Mouse (Mus musculus) kidney, postnatal 25 days (tissue): ENCODE data around the gene Hacd1.
"Not testable (repeated sequence)": the region's sequence is repeated elsewhere in the genome, so short reads cannot be mapped to it uniquely, and the experiment has no call there.

ENCODE experiments used
- DNase-seq, 2 experiments: peaks; one replicate each; pipeline ENCODE4 v3.0.0; 2021; ENCODE audit warnings: mixed read lengths in 2 of 2

Gene Hacd1

DNA sequence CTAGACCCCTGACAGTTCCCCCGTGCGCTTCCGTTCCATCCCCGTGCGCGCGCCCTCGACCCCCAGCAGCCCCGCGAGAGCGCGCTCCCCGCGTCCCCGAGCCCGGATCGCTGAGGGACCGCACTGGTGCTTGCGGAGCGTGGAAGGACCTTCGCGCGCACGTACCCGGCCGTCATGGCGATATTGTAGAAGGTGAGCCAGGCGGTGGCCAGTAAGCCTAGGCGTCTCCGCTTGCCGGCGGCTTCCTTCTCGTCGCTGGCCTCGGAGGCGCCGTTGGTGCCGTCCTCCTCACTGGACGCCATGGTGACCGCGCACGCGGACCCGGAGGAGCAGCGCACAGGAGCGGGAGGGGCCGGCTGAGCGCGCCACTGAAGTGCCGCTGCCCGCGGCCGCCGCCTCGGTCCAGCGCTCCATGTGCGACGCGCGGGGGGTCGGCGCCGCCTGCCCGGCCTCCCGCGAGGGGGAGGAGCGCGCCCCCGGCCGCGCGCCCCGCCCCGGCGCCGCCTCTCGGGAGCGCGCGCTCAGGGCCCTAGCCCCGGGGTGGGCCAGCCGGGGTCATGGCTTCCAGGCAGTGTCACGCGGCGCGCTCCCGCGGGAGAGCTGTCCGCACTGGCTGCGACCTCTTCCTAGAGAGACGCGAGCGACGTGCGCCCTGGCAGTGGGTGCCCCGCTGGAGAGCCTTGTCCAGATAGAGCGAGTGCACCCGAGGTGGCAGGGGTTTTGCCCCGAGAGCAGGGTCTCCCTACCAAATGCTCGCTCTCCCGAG, at the start of gene Hacd1:
TSS of gene Hacd1 (minus strand) at position 570 of the 766 bp plus-strand sequence.
- peak; percentile 77 to 91 for DNase-seq

DNA sequence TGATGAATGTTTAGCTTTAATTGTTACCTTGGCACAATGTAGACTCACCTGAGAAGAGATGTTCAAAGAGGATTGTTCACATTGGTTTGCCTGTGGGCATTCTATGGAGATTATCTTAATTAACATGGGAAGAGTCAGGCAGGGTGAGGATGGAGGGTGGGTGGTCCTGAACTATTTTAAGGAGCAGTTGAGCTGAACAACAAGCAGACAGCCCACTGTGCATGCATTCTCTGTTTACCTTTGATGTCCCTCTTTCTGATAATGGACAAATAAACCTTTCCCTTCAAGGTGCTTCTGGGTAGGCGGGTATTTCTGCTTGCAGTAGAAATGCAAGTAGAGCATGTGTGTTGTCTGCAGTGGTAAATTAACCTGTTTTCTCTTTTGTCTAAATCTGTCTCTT, 48.0 kb upstream of the Hacd1 start:
- DNase-seq: no peak

DNA sequence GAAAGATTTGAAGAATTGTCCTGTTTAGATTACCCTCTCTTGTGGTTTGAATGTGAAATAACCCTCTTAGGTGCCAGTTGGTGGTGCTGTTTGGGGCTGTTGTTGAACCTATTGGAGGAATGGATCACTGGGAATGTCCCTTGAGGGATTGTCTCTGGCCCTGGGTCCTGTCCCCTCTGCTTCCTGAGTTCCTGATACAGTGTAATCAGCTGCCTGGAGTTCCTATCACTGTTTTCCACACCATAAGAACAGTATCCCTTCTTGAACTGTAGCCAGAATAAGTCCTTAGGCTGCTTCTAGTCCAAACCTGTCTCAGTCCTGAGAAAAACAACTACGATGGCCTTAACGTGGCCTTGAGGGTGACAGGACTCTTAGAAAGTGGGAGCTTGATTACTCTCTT, 46.7 kb upstream of the Hacd1 start:
- DNase-seq: no peak

DNA sequence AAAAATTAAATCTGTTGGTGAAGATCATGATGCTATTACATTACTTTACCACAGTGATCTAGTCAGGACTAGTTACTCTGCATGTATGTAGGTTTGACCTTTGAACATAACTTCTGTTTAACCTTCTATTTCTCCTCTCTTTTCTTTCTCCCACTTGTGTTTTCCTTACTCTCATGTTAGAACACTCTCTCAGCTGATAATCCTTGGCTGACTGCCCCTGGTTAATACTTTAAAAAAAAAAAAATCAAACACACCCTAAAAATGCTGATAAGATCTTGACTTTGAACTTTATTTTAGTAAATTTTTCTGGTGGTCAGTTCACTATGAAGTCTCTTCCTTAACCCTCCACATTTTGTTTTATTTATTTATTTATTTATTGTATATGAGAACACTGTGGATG, 44.6 kb upstream of the Hacd1 start:
- DNase-seq: no peak

DNA sequence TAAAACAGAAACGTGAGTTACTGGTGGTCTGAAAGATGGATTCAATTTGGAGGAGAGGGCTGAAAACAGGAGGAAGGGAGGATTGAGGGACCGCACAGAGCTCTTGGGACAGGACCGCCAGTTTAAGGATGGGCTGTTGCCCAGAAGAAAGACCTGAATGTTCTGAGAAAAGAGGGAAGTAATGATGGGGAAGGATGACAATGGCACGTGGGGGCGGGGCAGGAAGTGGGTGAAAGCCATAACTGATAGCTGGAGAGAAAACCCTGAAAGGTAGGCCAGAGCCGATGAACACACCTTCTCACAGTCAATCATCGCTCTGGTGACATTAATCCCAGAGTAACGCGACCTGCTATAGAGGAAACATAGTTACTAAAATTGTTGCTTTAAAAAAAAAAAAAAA, 22.6 kb upstream of the Hacd1 start:
- DNase-seq: not testable (repeated sequence)

DNA sequence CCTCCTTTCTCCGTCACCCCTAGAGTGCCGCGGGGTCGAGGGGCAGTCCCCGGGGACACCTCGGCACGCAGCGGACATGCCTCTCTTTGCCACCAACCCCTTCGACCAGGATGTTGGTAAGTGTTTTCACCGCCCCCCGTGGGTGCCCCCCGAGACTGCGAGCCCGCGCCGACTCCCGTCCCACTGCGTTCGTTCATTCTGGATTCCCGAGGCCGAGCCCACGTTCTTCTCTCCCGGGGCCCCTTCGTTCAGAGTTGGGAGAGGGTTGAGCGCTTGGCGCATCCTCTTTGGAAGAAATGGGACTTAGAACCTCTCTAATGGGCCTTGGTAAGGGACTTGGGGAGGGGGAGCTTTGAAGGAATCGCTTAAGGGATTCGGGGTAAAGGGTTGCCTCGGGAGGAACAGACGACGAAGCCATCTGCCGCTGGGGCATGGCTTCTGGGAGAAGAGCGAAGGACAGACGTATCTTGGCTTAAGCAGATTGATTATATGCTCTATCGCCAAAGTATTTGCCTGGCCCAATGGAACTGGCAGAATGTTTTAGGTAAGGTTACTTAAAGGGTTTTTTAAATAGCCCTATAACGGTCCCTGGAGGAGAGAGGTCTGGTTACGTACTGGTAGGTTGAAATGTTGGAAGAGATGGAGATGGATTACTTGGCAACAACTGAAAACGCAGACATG, 18.4 kb upstream of the Hacd1 start:
- no peak for DNase-seq

DNA sequence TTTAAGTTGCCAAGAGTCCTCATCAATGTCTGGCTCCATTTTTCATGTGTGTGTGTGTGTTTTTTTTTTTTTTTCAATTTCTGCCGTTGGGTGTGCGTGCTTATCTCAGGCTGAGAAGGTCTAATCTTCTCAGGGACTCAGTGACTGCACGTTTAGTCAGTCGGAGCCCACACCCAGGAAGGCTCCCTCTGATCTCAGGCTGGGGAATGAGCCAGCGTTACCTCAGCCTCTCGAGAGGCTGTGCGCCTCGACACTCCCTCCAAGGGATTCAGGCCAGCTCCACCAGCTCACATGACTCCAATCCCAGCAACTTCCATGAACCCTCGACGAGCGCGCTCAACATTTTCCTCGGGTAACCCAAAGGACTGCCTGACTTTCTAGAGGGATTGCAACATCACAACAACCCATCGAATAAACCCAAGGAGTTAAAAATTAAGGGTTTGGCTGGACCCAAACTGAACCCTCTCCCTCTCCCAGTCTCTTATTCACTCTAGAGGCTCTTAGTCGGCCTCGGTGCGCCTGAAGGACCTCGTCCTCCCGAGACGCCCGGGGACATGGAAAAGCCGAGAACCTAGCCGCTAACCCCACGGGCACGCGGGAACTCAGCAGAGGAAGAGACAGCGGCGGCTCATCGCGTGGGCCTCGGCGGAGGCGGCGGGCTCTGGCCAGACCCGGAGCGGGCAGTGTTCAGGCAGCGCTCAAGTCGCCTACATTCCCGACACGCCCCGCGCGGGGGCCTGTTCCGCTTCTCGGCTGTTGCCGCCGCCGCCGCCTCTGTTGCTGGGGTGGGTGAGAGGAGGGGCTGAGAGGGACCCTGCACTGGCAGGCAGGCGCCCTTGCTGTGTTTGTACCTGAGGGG, 17.7 kb upstream of the Hacd1 start, which contains the start of gene Stam:
TSS of gene Stam (plus strand) at position 737 of the 859 bp plus-strand sequence.
- DNase-seq: peak; percentile 92 to 93

DNA sequence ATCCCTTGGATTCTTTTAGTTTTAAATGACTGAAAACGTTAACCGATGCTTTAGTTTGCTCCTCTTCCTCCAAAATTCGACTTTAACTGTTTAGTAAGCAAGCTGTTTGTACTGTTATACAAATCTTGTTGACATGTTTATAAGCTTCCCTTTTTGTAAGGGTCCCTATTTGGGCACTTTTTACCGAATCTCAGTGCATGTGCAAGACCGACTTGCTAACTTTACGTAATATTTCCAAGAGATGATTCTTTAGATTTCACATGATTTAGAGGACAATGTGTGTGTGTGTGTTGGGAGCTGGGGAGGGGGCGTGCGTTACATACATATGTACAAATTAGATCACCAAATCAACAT, 17.1 kb upstream of the Hacd1 start:
- DNase-seq: no peak

DNA sequence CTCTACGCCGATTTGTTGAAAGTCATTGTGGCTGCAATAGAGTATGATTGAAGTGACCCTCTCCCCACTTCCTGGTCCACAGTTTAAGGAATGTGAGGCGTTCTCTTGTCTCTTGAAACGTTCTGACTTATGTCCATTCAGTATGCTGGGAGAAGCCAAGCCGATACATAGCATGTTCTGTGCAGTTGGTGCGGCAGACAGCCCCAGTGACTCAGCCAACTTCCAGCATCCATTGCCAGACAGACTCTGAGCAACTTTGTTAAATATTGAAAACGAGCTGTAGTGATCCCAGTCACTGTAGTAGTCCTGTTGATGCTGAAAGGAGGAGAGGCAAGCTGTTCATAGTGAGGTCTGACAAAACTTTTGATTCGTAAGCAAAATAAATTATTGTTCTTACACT, 14.5 kb upstream of the Hacd1 start:
- no peak for DNase-seq

DNA sequence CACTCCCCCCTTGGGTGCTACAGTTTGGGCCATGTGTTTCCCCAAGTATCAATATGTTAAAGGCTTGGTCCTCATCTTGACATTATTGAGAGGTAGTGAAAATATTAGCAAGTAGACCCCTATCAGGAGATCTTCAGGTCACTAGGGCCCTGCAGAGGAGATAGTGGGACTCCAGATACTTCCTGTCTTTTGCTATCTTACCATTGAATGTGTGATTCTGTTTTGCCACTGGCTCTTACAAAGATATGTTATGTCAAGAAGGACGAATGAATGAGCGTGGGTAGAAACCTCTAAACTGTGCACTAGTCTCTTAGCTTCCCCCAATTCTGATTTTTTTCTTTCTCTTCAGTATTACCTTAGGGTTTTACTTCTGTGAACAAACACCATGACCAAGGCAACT, 13.1 kb upstream of the Hacd1 start:
- DNase-seq: no peak

DNA sequence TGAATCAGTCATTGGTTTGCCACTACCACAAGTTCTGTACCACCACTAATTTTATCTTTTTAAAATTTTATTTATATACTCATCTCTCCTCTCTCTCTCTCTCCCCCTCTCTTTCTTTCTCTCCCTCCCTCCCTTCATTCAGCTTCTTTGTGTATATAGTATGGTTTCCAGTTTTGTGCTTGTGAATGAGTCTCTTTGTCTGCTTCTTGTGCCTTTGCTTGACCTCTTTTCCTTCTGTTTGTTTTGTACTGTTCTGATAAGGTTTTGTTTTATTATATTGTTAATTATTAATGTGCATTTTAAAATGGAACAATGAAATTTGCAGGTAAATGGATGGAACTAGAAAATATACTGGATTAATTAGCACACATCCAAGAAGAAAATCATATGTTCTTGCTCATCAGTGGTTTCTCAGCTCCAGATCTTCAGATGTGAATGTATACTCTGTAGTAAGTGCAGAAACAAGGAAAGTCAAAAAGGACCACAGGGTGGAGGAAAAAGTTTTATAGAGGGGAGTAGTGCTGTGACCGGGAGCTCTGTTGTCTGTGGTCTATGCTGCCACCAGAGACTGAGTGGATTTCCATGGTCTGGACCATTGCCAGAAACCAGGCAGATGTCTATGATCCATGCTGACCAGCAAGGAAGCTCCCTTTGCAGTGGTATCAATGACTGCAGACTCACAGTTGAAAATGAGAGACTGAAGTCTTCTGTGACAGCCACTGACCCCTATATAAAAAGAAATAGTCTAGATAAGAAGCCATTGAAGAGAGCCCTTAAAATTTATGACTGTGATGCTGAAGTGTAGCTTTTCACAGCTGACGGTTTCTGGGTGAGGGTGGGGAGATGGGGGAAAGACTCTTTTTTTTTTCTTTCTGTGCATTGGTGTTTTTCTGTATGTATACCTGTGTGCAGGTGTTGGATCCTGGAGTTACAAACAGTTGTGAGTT, 10.0 kb upstream of the Hacd1 start:
- no peak for DNase-seq

DNA sequence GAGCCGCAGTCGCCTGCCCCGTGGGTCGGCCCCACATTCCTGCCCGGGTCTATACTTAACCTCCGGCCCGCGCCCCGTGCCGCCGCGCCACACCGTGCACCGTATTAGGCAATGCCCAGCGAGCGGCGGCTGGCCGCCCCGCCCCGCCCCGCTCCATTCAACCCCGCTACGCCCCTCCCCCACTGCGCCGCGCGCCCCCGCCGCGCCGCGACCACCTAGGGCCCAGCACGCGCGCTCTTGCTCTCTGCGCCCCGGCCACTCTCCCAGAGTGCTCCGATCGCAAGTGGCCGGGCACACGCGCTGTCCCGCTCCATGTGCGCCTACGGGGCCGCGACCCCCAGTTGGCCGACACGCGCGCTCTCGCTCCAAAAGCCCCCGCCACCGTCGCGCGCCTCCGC, 768 bp downstream of the Hacd1 start:
- DNase-seq: peak; percentile 71 to 82

DNA sequence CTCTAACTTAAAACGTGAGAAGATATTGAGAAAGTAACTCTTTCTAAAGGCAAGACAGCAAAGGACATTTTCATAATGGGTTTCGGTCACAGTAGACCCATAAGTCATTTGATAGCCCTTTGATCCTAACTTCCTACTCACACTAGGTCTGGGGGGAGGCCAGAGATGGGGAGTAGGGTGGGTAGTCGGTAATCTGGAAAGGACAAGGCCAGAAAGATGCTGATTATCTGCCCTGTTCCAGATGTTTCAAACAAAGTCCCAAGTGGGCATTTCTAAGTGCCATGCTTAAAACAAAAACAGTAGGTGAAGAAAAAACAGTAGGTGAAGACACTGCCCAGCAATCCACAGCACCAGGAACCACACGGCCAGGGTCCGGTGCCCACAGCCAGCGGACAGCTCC, 1.2 kb downstream of the Hacd1 start:
- DNase-seq: no peak

DNA sequence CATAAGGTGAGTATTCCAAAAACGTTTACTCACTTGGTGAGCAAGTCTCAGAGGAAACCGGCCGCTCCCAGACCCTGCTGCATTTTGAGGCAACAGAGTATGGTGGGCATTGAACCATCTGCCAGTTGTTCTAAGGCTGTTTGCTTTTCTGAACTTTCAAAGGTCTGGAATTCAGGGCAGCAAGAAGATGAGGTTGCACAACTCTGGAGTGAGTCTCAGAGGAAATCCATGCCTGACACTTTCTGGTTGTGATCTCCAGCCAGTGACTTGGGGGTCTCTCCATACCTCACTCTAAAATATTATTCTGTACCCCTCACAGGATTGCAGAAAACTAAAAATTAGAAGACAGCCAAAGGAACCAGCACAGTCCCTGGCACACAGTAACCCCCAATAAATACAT, 1.8 kb downstream of the Hacd1 start:
- DNase-seq: no peak

DNA sequence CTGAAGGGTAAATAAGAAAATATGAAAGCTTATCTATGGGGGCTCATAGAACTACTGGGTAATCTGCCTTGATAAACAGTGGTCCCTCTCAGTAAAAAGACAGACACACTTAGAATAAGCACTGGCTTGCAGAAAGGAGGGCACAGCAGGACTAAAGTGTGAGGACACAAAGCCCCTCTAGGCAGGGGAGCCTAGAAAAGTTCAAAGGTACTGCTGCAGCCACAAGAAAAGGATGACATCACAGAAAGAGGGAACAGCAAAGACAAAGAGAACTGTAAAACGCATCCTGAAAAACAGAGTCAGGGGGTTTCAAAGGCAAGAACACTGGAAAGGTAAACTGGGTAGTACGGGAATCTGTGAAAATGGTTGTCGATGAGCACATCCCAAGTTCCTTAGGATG, 2.3 kb downstream of the Hacd1 start:
- no peak for DNase-seq

DNA sequence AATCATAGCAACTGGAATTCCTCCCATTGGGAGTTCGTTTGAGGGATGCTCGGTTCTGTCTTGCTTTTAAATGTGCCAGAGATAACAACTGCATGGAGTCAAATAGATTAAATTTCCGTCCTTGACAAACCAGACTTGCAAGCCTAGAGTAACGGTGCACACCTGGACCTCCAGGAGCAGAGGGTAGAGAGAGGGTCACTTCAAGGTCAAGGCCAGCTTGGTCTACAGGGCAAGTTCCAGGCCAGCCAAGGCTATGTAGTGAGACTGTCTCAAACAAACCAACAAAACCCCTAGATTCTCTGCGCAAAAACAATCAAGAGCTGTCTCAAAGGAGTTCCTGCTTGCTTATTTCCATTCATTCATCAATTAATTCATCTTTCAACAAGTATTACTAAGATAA, 7.1 kb downstream of the Hacd1 start:
- DNase-seq: no peak

DNA sequence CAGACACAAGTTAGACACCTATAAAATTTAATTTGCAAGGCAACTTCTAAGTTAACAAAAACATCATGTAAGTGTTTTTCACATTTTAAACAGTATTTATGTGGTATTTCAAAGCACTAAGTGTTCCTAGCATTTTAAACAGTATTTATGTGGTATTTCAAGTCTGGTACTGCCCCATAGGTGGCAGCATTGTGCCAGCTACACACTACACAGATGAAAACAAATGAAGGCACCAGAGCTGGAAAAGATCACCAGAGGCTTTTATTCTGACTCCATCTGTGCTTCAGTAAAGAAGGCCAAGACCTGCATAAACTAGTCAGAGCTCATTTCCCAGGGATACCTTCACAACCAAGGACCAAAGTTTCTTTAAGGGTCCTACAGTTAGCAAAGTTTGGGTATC, 7.6 kb downstream of the Hacd1 start:
- DNase-seq: peak; percentile 69 to 83

DNA sequence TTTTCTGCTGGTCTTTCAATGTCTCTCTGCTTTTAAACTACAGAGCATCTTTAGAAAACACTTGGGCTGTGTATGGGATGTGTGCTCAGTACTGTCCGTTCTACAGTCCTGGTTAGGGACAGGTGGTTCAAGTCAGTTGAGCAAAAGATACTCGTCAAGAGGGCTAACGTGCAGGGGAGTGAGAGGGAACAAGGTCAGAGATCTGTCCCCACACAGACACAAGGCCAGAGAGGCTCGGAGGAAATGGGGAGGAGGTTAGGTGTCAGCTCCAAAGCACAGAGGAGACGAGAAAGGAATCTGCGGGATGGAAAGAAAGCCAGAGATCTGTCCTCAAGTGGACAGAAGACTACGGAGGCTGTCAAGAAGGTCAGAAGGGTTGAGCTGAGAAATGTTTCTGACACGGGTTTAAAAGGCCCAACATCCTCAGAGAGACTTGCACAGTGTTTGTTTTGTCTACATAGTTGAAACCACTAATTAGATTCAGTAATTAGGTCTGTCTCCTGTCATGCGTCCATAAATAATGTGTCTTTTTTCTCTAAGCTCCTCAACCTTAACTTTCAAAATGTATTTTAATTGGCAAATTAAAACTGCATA, 12.3 kb downstream of the Hacd1 start:
- no peak for DNase-seq

DNA sequence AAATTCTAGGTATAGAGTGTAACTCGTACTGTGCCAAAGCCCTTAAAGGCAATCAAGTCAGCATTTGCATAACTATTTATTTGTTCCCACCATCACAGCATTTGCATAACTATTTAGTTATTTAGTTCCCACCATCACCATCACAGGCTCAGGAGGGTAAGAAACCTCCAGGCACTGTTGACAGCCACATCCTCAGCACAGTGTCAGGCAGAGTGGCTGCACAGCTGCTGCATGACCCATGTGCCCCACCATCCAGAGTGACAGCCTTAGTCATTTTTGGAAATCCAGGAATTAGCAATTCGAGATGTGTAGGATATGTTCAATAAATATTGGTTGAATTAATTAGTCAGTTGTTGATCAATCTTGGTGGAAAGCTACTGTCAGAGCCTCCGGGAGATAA, 12.9 kb downstream of the Hacd1 start:
- no peak for DNase-seq

DNA sequence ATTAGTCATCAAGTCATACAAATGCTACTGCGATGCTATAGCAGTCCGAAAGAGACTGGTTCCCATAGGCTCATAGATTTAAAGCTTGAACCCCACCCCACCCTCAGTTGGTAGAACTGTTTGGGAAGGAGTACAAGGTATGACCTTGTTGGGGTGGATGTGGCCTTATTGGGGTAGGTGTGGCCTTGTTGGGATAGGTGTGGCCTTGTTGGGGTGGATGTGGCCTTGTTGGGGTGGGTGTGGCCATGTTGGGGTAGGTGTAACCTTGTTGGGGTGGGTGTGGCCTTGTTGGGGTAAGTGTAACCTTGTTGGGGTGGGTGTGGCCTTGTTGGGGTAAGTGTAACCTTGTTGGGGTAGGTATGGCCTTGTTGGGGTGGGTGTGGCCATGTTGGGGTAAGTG, 14.7 kb downstream of the Hacd1 start:
- no peak for DNase-seq

DNA sequence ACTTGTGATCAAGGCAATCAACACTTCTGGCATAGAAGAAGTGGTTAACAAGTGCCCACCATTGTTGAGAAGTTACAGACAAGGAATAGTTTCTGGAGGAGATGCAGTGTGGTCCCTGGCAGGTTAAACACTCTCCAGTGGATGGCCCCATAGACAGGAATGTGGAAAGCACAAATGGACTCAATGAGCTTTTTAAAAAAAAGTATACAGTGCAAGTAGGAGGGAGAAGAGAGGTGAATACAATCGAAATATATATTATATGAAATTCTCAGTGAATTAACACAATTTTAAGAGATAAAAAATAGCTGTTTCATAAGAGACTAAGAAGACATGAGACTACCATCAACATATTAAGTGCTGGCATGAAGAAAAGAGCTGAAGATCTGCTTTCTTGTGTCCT, 36.7 kb downstream of the Hacd1 start:
- DNase-seq: no peak

DNA sequence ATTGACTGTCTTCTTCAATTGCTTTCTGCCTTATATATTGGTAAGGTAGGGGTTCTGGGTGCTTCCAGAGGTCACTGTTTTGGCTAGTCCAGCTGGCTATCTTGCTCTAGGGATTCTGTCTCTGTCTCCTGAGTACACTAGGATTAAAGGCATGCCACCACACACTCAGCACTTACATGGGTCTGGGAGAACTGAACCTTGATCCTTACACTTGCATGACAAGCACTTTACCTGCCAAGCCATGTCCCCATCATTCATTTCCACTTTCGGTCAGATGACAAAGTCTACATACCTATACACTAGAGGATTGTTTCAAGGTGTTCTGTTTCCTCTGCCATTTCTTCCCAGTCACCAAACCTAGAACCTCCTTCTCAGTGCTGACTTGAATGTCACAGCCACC, 50.8 kb downstream of the Hacd1 start:
- no peak for DNase-seq
